Mouse (Mus musculus) C2C12 (cell line): ENCODE results near the gene Fbxw22.
"Not testable (repeated sequence)": the region's sequence is repeated elsewhere in the genome, so short reads cannot be mapped to it uniquely, and the experiment has no call there.

ENCODE experiments used
- CEBPB ChIP-seq: IDR thresholded peaks from one replicate; pipeline ENCODE4 v1.6.1; 2011; ENCODE audit warnings: low read depth, mild to moderate bottlenecking, control low read depth, moderate library complexity
- CTCF ChIP-seq: IDR thresholded peaks from one replicate; pipeline ENCODE4 v1.5.1; 2011; ENCODE audit not compliant: control insufficient read depth, insufficient read depth, insufficient read length
- FOSL1 ChIP-seq: IDR thresholded peaks from one replicate; pipeline ENCODE4 v1.8.0; 2011; ENCODE audit warnings: mild to moderate bottlenecking, low read length; ENCODE audit not compliant: poor library complexity, insufficient read depth, severe bottlenecking
- MAX ChIP-seq: IDR thresholded peaks from one replicate; pipeline ENCODE4 v1.6.1; 2011; ENCODE audit warnings: mild to moderate bottlenecking, control low read depth
- MYOD1 ChIP-seq: IDR thresholded peaks from one replicate; pipeline ENCODE4 v1.6.1; 2011; ENCODE audit warnings: low read depth; ENCODE audit not compliant: control insufficient read depth, insufficient read length
- MYOG ChIP-seq: IDR thresholded peaks from one replicate; pipeline ENCODE4 v1.6.1; 2011; ENCODE audit not compliant: control insufficient read depth, insufficient read length; ENCODE audit errors: extremely low read depth
- USF1 ChIP-seq: IDR thresholded peaks from one replicate; pipeline ENCODE4 v1.6.1; 2011; ENCODE audit warnings: low read depth, mild to moderate bottlenecking, control low read depth, moderate library complexity

- TF ChIP-seq USF1, CTCF, MAX, MYOD1, CEBPB, MYOG, FOSL1: not testable (repeated sequence)
Measured at GRCm38 (mm10) chr9:109404196-109404595, at the start of gene Fbxw22.
